Mouse (Mus musculus) urinary bladder, postnatal 36 days (tissue): ENCODE data around the gene Nipsnap3a.

Source experiments
- DNase-seq, 2 experiments: peaks; one replicate each; pipeline ENCODE4 v3.0.0; 2022; ENCODE audit warnings: low spot score in 2 of 2, mixed read lengths in 1 of 2

The Nipsnap3a gene

GRCm38 (mm10) chr4:52989248-52989647, at the start of gene Nipsnap3a:
TSS of gene Nipsnap3a (plus strand) at chr4:52989272.
- no peak for DNase-seq

GRCm38 (mm10) chr4:52946665-52947064, 42.4 kb upstream of the Nipsnap3a start:
- no peak for DNase-seq

- no peak for DNase-seq
Observed at GRCm38 (mm10) chr4:52949005-52949404, 40.1 kb upstream of the Nipsnap3a start.

- DNase-seq = no peak
Observed at GRCm38 (mm10) chr4:52958693-52959092, 30.4 kb upstream of the Nipsnap3a start.

- no peak for DNase-seq
Observed at GRCm38 (mm10) chr4:52964247-52964646, 24.8 kb upstream of the Nipsnap3a start, which contains the start of gene Olfr270. TSS of gene Olfr270 (plus strand) at chr4:52964547.

- DNase-seq = no peak
Observed at GRCm38 (mm10) chr4:52985216-52985615, 3.9 kb upstream of the Nipsnap3a start.

GRCm38 (mm10) chr4:52986266-52986665, 2.8 kb upstream of the Nipsnap3a start:
- DNase-seq = no peak

GRCm38 (mm10) chr4:52999449-52999848, 10.4 kb downstream of the Nipsnap3a start:
- DNase-seq = no peak

GRCm38 (mm10) chr4:53000154-53000553, 11.1 kb downstream of the Nipsnap3a start:
- no peak for DNase-seq

- DNase-seq = no peak
Observed at GRCm38 (mm10) chr4:53009183-53009582, 20.1 kb downstream of the Nipsnap3a start.

- DNase-seq = no peak
Observed at GRCm38 (mm10) chr4:53009871-53010270, 20.8 kb downstream of the Nipsnap3a start.

GRCm38 (mm10) chr4:53011732-53012361, 22.8 kb downstream of the Nipsnap3a start, which contains the start of gene Nipsnap3b:
TSS of gene Nipsnap3b (plus strand) at chr4:53011880.
- DNase-seq = peak; percentile 92 to 96

- no peak for DNase-seq
Observed at GRCm38 (mm10) chr4:53014421-53014820, 25.3 kb downstream of the Nipsnap3a start.

GRCm38 (mm10) chr4:53015024-53015423, 26.0 kb downstream of the Nipsnap3a start:
- no peak for DNase-seq

- no peak for DNase-seq
Observed at GRCm38 (mm10) chr4:53018392-53018791, 29.3 kb downstream of the Nipsnap3a start.

GRCm38 (mm10) chr4:53023189-53023925, 34.3 kb downstream of the Nipsnap3a start:
- DNase-seq = no peak

GRCm38 (mm10) chr4:53024397-53024796, 35.3 kb downstream of the Nipsnap3a start:
- DNase-seq = no peak

- no peak for DNase-seq
Observed at GRCm38 (mm10) chr4:53027811-53028210, 38.7 kb downstream of the Nipsnap3a start.

GRCm38 (mm10) chr4:53030326-53030948, 41.4 kb downstream of the Nipsnap3a start:
- no peak for DNase-seq

- no peak for DNase-seq
Observed at GRCm38 (mm10) chr4:53043819-53044218, 54.7 kb downstream of the Nipsnap3a start.

GRCm38 (mm10) chr4:53045807-53046206, 56.7 kb downstream of the Nipsnap3a start:
- DNase-seq = no peak

- no peak for DNase-seq
Observed at GRCm38 (mm10) chr4:53046238-53047022, 57.4 kb downstream of the Nipsnap3a start.
